Mouse (Mus musculus): ENCODE measurements around the gene Pmf1.
A peak's percentile ranks its signal among the peaks of the same experiment; 100 is the strongest.
"Not testable (repeated sequence)": the region's sequence is repeated elsewhere in the genome, so short reads cannot be mapped to it uniquely, and the experiment has no call there.

The Pmf1 gene

GRCm38 (mm10) chr3:88393776-88394375 lies 16.3 kb downstream of the Pmf1 start:
- no peak for DNase-seq

- no peak for DNase-seq
Observed at GRCm38 (mm10) chr3:88384364-88384763, 25.8 kb downstream of the Pmf1 start, which contains the start of gene Bglap. Gene Bglap (minus strand): TSS chr3:88384464.

GRCm38 (mm10) chr3:88382383-88382782 lies 27.7 kb downstream of the Pmf1 start:
- DNase-seq, result not testable (repeated sequence)

GRCm38 (mm10) chr3:88381389-88382315 lies 28.5 kb downstream of the Pmf1 start:
- not testable (repeated sequence) for DNase-seq

- not testable (repeated sequence) for DNase-seq
Observed at GRCm38 (mm10) chr3:88378599-88378998, 31.5 kb downstream of the Pmf1 start, which contains the start of gene Bglap2. Gene Bglap2 (minus strand): TSS chr3:88378699.

- DNase-seq, result not testable (repeated sequence)
Observed at GRCm38 (mm10) chr3:88376644-88377043, 33.5 kb downstream of the Pmf1 start.

GRCm38 (mm10) chr3:88375750-88376626 lies 34.1 kb downstream of the Pmf1 start:
- not testable (repeated sequence) for DNase-seq

GRCm38 (mm10) chr3:88372643-88373042 lies 37.5 kb downstream of the Pmf1 start, which contains the start of gene Bglap3:
Gene Bglap3 (minus strand): TSS chr3:88372743.
- DNase-seq, result not testable (repeated sequence)

- DNase-seq, result not testable (repeated sequence)
Observed at GRCm38 (mm10) chr3:88368511-88368910, 41.6 kb downstream of the Pmf1 start.

- DNase-seq, result not testable (repeated sequence)
Observed at GRCm38 (mm10) chr3:88367517-88367916, 42.6 kb downstream of the Pmf1 start.

- not testable (repeated sequence) for DNase-seq
Observed at GRCm38 (mm10) chr3:88366830-88367428, 43.2 kb downstream of the Pmf1 start.

GRCm38 (mm10) chr3:88365705-88366361 lies 44.3 kb downstream of the Pmf1 start:
- DNase-seq, result no peak

GRCm38 (mm10) chr3:88364337-88364736 lies 45.8 kb downstream of the Pmf1 start, which contains the start of gene Paqr6:
Gene Paqr6 (plus strand): TSS chr3:88364584.
- DNase-seq, result no peak

GRCm38 (mm10) chr3:88363700-88364099 lies 46.4 kb downstream of the Pmf1 start:
- DNase-seq, result peak; percentile 54

- DNase-seq, result peak; percentile 40
Observed at GRCm38 (mm10) chr3:88361612-88362313, 48.4 kb downstream of the Pmf1 start.

GRCm38 (mm10) chr3:88361096-88361495 lies 49.0 kb downstream of the Pmf1 start:
- DNase-seq, result no peak

GRCm38 (mm10) chr3:88359989-88360388 lies 50.1 kb downstream of the Pmf1 start:
- no peak for DNase-seq

- DNase-seq, result no peak
Observed at GRCm38 (mm10) chr3:88359584-88359983, 50.5 kb downstream of the Pmf1 start.

- no peak for DNase-seq
Observed at GRCm38 (mm10) chr3:88354396-88355165, 55.5 kb downstream of the Pmf1 start.

GRCm38 (mm10) chr3:88352907-88353306 lies 57.2 kb downstream of the Pmf1 start:
- DNase-seq, result peak; percentile 76

All from cerebellum, adult 11-12 months (tissue).